Mouse (Mus musculus): ENCODE measurements around the gene Fancg. TPM values are rescaled to one million over a fixed set of nuclear protein-coding genes. Genes with fewer than 3 reads are reported as not detected.

The Fancg gene
- polyA plus RNA-seq, 2 experiments = 20.4 to 31.3 TPM

GRCm38 (mm10) chr4:43045285-43045658 lies 35.0 kb upstream of the Fancg start:
- Histone ChIP-seq H3K9ac (ENCODE audit: low read depth, low read length, severe bottlenecking) (peak overlapping the region; percentile 44), H3K9me3 (ENCODE audit: control insufficient read depth, low read length) (no peaks in the 10 kb centered on the region), H3K4me1 (ENCODE audit: control insufficient read depth, insufficient read depth, low read length) (peaks cover 21% of the 10 kb centered on the region), H3K4me3 (replicated peaks; ENCODE audit: low read length) (peak overlapping the region; percentile 52), H3K36me3 (ENCODE audit: control insufficient read depth, insufficient read depth, low read length) (no peaks in the 10 kb centered on the region), H3K27me3 (ENCODE audit: control insufficient read depth, insufficient read depth, low read length) (no peaks in the 10 kb centered on the region), H3K27ac (replicated peaks; ENCODE audit: low read depth, low read length) (no peak overlapping the region), H3K4me2 (replicated peaks; ENCODE audit: low read depth, low read length, severe bottlenecking) (peak overlapping the region; percentile 79)
- no peak for TF ChIP-seq POLR2A (IDR thresholded peaks at IDR 0.05; ENCODE audit: borderline replicate concordance, extremely low read depth, insufficient read depth, insufficient read length)
- WGBS = 8% methylated on average over 13 of the region's 13 CpGs
- ATAC-seq (ENCODE audit: low FRiP score, low read depth) = peak; percentile 1
- DNase-seq (ENCODE audit: low spot score) = no peak

- Histone ChIP-seq H3K4me1 (ENCODE audit: control insufficient read depth, insufficient read depth, low read length) (peaks cover 21% of the 10 kb centered on the region), H3K9me3 (ENCODE audit: control insufficient read depth, low read length) (no peaks in the 10 kb centered on the region), H3K27me3 (ENCODE audit: control insufficient read depth, insufficient read depth, low read length) (no peaks in the 10 kb centered on the region), H3K27ac (replicated peaks; ENCODE audit: low read depth, low read length) (no peak overlapping the region), H3K4me3 (replicated peaks; ENCODE audit: low read length) (peak overlapping the region; percentile 52; the same call in 1 of the 2 replicates), H3K9ac (ENCODE audit: low read depth, low read length, severe bottlenecking) (no peak overlapping the region; the same call in 1 of the 2 replicates), H3K4me2 (replicated peaks; ENCODE audit: low read depth, low read length, severe bottlenecking) (peak overlapping the region; percentile 79), H3K36me3 (ENCODE audit: control insufficient read depth, insufficient read depth, low read length) (no peaks in the 10 kb centered on the region)
- ATAC-seq (ENCODE audit: low FRiP score, low read depth) (no peak), DNase-seq (ENCODE audit: low spot score) (no peak)
- TF ChIP-seq POLR2A (IDR thresholded peaks at IDR 0.05; ENCODE audit: borderline replicate concordance, extremely low read depth, insufficient read depth, insufficient read length) = no peak
- WGBS = 23% methylated on average over 4 of the region's 4 CpGs
Observed at GRCm38 (mm10) chr4:43044673-43045072, 34.4 kb upstream of the Fancg start.

- TF ChIP-seq POLR2A (IDR thresholded peaks at IDR 0.05; ENCODE audit: borderline replicate concordance, extremely low read depth, insufficient read depth, insufficient read length) = no peak
- H3K27ac ChIP-seq (replicated peaks; ENCODE audit: low read depth, low read length) = no peak overlapping the region
- H3K36me3 ChIP-seq (ENCODE audit: control insufficient read depth, insufficient read depth, low read length) = no peaks in the 10 kb centered on the region
- H3K9me3 ChIP-seq (ENCODE audit: control insufficient read depth, low read length) = no peaks in the 10 kb centered on the region
- peak overlapping the region; percentile 79 for H3K4me2 ChIP-seq (replicated peaks; ENCODE audit: low read depth, low read length, severe bottlenecking)
- DNase-seq (ENCODE audit: low spot score) (peak; percentile 42), ATAC-seq (ENCODE audit: low FRiP score, low read depth) (no peak)
- no peak overlapping the region for H3K4me3 ChIP-seq (replicated peaks; ENCODE audit: low read length)
- H3K4me1 ChIP-seq (ENCODE audit: control insufficient read depth, insufficient read depth, low read length) = peaks cover 29% of the 10 kb centered on the region
- H3K27me3 ChIP-seq (ENCODE audit: control insufficient read depth, insufficient read depth, low read length) = no peaks in the 10 kb centered on the region
- H3K9ac ChIP-seq (ENCODE audit: low read depth, low read length, severe bottlenecking) = no peak overlapping the region
- 28% methylated on average over 7 of the region's 7 CpGs for WGBS
Observed at GRCm38 (mm10) chr4:43043644-43044357, 33.5 kb upstream of the Fancg start.

- no peak overlapping the region for H3K4me2 ChIP-seq (replicated peaks; ENCODE audit: low read depth, low read length, severe bottlenecking)
- TF ChIP-seq POLR2A (IDR thresholded peaks at IDR 0.05; ENCODE audit: borderline replicate concordance, extremely low read depth, insufficient read depth, insufficient read length) = no peak
- H3K27ac ChIP-seq (replicated peaks; ENCODE audit: low read depth, low read length) = no peak overlapping the region
Observed at GRCm38 (mm10) chr4:43040881-43041547, 30.7 kb upstream of the Fancg start.

GRCm38 (mm10) chr4:43040114-43040572 lies 29.8 kb upstream of the Fancg start:
- peak; percentile 98 for DNase-seq (ENCODE audit: low spot score)
- Histone ChIP-seq H3K9ac (ENCODE audit: low read depth, low read length, severe bottlenecking) (peak overlapping the region; percentile 72), H3K27me3 (ENCODE audit: control insufficient read depth, insufficient read depth, low read length) (no peaks in the 10 kb centered on the region), H3K36me3 (ENCODE audit: control insufficient read depth, insufficient read depth, low read length) (peaks cover 17% of the 10 kb centered on the region), H3K27ac (replicated peaks; ENCODE audit: low read depth, low read length) (peak overlapping the region; percentile 55), H3K4me2 (replicated peaks; ENCODE audit: low read depth, low read length, severe bottlenecking) (peak overlapping the region; percentile 80), H3K4me3 (replicated peaks; ENCODE audit: low read length) (peak overlapping the region; percentile 68), H3K9me3 (ENCODE audit: control insufficient read depth, low read length) (no peaks in the 10 kb centered on the region), H3K4me1 (ENCODE audit: control insufficient read depth, insufficient read depth, low read length) (peaks cover 25% of the 10 kb centered on the region)
- TF ChIP-seq POLR2A (IDR thresholded peaks at IDR 0.05; ENCODE audit: borderline replicate concordance, extremely low read depth, insufficient read depth, insufficient read length) = peak; percentile 73; the same call in 1 of the 2 replicates
- peak; percentile 99 for ATAC-seq (ENCODE audit: low FRiP score, low read depth)
- WGBS = 2% methylated on average over 20 of the region's 25 CpGs

More at GRCm38 (mm10) chr4:43040881-43041547, 30.7 kb upstream of the Fancg start:
- DNase-seq (ENCODE audit: low spot score) = no peak
- Histone ChIP-seq H3K36me3 (ENCODE audit: control insufficient read depth, insufficient read depth, low read length) (peaks cover 9% of the 10 kb centered on the region), H3K9ac (ENCODE audit: low read depth, low read length, severe bottlenecking) (no peak overlapping the region), H3K4me1 (ENCODE audit: control insufficient read depth, insufficient read depth, low read length) (peaks cover 26% of the 10 kb centered on the region), H3K27me3 (ENCODE audit: control insufficient read depth, insufficient read depth, low read length) (no peaks in the 10 kb centered on the region), H3K9me3 (ENCODE audit: control insufficient read depth, low read length) (no peaks in the 10 kb centered on the region), H3K4me3 (replicated peaks; ENCODE audit: low read length) (no peak overlapping the region)
- WGBS = 62% methylated on average over 9 of the region's 9 CpGs
- ATAC-seq (ENCODE audit: low FRiP score, low read depth) = no peak
